Mouse (Mus musculus) heart, postnatal 0 days (tissue): ENCODE data around the gene Gm17409. TPM values are rescaled to one million over a fixed set of nuclear protein-coding genes. Genes with fewer than 3 reads are reported as not detected.

Experiments
- ATAC-seq: fragments of 200-750 bp; cut with Nextera tagmentation; 2 replicates; pipeline ENCODE4 v1.8.0; 2017; ENCODE audit warnings: low read depth, moderate number of reproducible peaks, moderate library complexity; ENCODE audit not compliant: insufficient read depth
- DNase-seq: peaks from one replicate; pipeline ENCODE4 v3.0.0-alpha.2; 2016; ENCODE audit warnings: low spot score
- H3K27ac ChIP-seq: fragments of 300-500 bp; sonication (generic); 2 replicates; pipeline ENCODE4 v1.5.1; 2014; ENCODE audit warnings: low read depth, mild to moderate bottlenecking
- H3K27me3 ChIP-seq: fragments of 300-500 bp; sonication (generic); 2 replicates; pipeline ENCODE4 v1.6.1; 2014; ENCODE audit warnings: low read length, mixed read lengths; ENCODE audit not compliant: control insufficient read depth, insufficient read depth
- H3K36me3 ChIP-seq: fragments of 300-500 bp; sonication (generic); replicated peaks from 2 replicates; pipeline ENCODE4 v1.6.1; 2014; ENCODE audit warnings: low read length, mixed read lengths; ENCODE audit not compliant: control insufficient read depth, insufficient read depth
- H3K4me1 ChIP-seq: fragments of 300-500 bp; sonication (generic); 2 replicates; pipeline ENCODE4 v1.6.1; 2014; ENCODE audit warnings: antibody characterized with exemption; ENCODE audit not compliant: control insufficient read depth, insufficient read depth
- H3K4me2 ChIP-seq: fragments of 300-500 bp; sonication (generic); 2 replicates; pipeline ENCODE4 v1.6.1; 2014; ENCODE audit warnings: low read depth, mild to moderate bottlenecking, low read length, moderate library complexity
- H3K4me3 ChIP-seq: fragments of 300-500 bp; sonication (generic); 2 replicates; pipeline ENCODE4 v1.5.1; 2014; ENCODE audit warnings: low read depth, low read length
- H3K9ac ChIP-seq: fragments of 300-500 bp; sonication (generic); replicated peaks from 2 replicates; pipeline ENCODE4 v1.6.1; 2014; ENCODE audit warnings: low read depth, low read length, mixed read lengths
- H3K9me3 ChIP-seq: fragments of 300-500 bp; sonication (generic); replicated peaks from 2 replicates; pipeline ENCODE4 v1.6.1; 2016; ENCODE audit warnings: low read length; ENCODE audit not compliant: control insufficient read depth
- CTCF ChIP-seq: IDR thresholded peaks from 2 replicates; pipeline ENCODE4 v1.5.1; 2016; ENCODE audit warnings: antibody characterized with exemption, control low read depth, low read depth
- EP300 ChIP-seq: IDR thresholded peaks from 2 replicates; pipeline ENCODE4 v1.6.1; 2016; ENCODE audit warnings: antibody characterized with exemption, low read depth
- WGBS: fragments of 180-500 bp; shearing (Covaris S2); extraction: QIAGEN DNeasy Blood & Tissue Kit; methylation state at CpG from one replicate; pipeline ENCODE4 v1.1.7; 2014; 5-methylcytosine and 5-hydroxymethylcytosine counted together
- polyA plus RNA-seq: library from polyadenylated mRNA; unstranded; fragments of >200 nt; fragmentation: Nextera tagmentation; extraction: Ambion mirVana; gene quantifications from 2 replicates; pipeline ENCODE4 v1.2.1, GENCODE M21; 2015
- total RNA-seq: library from RNA; depleted of rRNA; stranded (reverse); fragments of >200 nt; gene quantifications from 2 replicates; pipeline ENCODE4 v1.2.3, GENCODE M21; 2014; ENCODE audit warnings: low replicate concordance; rRNA removed

Gene Gm17409
- total RNA-seq (not detected in 2 replicates), polyA plus RNA-seq (not detected in 2 replicates)

GRCm38 (mm10) chr2:58469816-58470215 is at the start of gene Gm17409:
TSS of gene Gm17409 (plus strand) at chr2:58470116.
- 78% methylated on average over 7 of the region's 7 CpGs for WGBS
- Histone ChIP-seq H3K27me3 (no peaks in the 10 kb centered on the region), H3K27ac (no peak within 1 kb of the TSS; the same call in 1 of the 2 replicates), H3K9me3 (0 out of 2 replicates have a peak, but pooled peaks cover 3% of the 10 kb centered on the region), H3K9ac (no peak within 1 kb of the TSS), H3K4me1 (no peaks in the 10 kb centered on the region), H3K36me3 (peaks cover 71% of the 10 kb centered on the region), H3K4me3 (no peak within 1 kb of the TSS), H3K4me2 (no peak within 1 kb of the TSS)
- no peak for ATAC-seq
- TF ChIP-seq EP300, result no peak
- no peak for TF ChIP-seq CTCF
- DNase-seq, result no peak

DNA sequence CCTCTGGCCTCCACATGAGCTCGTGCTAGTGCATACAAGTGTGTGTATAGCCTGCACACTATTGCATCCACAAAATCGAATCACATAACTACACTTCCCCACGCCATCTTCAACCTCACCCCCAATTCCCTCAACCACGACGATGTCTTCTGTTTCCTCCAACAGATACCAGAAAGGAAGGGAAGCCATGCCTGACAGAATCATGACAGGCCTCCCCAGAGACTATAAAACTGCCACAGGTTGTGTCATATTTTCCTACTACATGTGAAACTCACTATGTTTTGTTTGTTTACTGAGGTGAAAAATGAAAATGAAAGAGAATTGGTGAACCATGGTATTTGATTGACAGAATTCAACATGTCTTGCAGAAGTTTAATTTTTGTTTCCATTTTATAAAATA is 46.6 kb upstream of the Gm17409 start:
- Histone ChIP-seq H3K9ac (no peak overlapping the region), H3K4me2 (no peak overlapping the region), H3K4me1 (no peaks in the 10 kb centered on the region), H3K4me3 (no peak overlapping the region), H3K27ac (no peak overlapping the region), H3K9me3 (no peaks in the 10 kb centered on the region), H3K27me3 (no peaks in the 10 kb centered on the region), H3K36me3 (no peaks in the 10 kb centered on the region)
- ATAC-seq (no peak), DNase-seq (no peak)
- no peak for TF ChIP-seq CTCF
- no peak for TF ChIP-seq EP300
- 60% methylated on average over 5 of the region's 5 CpGs for WGBS

DNA sequence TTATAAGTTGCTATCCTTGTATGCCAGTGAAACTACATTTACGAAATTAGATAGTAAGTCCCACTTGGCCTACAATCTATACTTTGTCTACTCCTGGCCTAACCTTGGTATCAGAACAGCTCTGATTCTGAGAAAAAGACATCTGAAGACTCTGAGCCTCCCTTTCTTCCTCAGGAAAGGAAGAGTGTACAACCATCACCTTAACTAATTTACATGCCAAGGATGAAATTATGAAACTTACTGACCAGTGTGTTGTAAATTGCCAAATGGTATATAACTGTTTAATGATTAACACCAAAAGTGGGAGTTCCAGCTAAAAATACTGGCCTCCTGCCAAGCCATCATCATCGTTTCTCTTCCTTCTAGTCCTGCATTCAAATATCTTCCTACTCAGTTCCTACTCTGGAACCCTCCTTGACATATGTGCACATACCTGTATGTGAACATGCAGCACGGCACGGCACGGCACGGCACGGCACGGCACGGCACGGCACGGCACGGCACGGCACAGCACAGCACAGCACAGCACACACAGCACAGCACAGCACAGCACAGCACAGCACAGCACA is 44.4 kb upstream of the Gm17409 start:
- no peak for ATAC-seq
- WGBS, result 86% methylated on average over 13 of the region's 13 CpGs

DNA sequence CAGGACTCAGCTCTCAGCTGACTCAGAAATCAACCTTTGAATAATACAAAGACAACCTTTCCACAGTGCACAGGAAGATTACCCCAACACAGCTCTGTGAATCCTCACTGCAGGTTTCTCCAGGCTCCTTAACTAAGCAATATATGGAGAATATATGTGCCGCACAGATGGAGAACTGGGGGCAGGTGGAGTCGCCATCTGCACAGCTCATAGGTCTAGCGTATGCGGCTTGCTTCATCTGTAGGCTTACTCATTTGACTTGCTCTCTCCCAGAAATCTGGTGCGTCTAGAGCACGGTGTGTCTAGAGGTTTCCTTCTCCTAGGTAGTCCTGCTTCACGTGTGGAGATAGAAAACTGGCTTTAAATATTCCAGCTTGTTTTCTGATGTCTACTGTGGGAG is 37.7 kb upstream of the Gm17409 start:
- Histone ChIP-seq H3K36me3 (0 out of 2 replicates have a peak, but pooled peaks cover 9% of the 10 kb centered on the region), H3K27me3 (no peaks in the 10 kb centered on the region), H3K27ac (no peak overlapping the region), H3K4me3 (no peak overlapping the region), H3K4me1 (no peaks in the 10 kb centered on the region), H3K9me3 (no peaks in the 10 kb centered on the region), H3K4me2 (no peak overlapping the region), H3K9ac (no peak overlapping the region)
- DNase-seq (no peak), ATAC-seq (no peak)
- TF ChIP-seq CTCF (no peak), EP300 (no peak)
- WGBS, result 96% methylated on average over 7 of the region's 7 CpGs

More for the DNA sequence above, 44.4 kb upstream of the Gm17409 start:
- Histone ChIP-seq H3K4me3 (no peak overlapping the region), H3K9me3 (no peaks in the 10 kb centered on the region), H3K9ac (no peak overlapping the region), H3K4me1 (no peaks in the 10 kb centered on the region), H3K27me3 (no peaks in the 10 kb centered on the region), H3K4me2 (no peak overlapping the region), H3K36me3 (no peaks in the 10 kb centered on the region), H3K27ac (no peak overlapping the region)
- no peak for TF ChIP-seq CTCF
- TF ChIP-seq EP300, result no peak
- no peak for DNase-seq

DNA sequence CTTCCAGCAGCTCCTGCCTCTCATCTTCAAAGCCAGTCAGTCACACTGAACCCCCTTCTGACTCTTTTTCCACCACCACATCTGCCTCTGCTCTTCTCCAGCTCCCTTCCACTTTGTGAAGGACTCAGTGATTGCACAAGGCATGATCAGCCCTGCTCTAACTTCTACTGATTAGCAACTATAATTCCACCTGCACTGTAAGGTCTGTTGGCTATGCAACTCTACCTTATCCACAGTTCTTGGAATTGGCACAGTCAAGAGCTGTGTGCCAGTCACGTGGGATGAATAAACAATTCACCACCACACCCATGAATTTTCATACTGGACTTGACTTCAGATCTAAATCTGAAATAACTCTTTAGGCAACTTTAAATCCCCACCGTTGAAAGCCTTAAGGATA is 36.6 kb upstream of the Gm17409 start:
- H3K9me3 ChIP-seq, result no peaks in the 10 kb centered on the region
- H3K27me3 ChIP-seq, result no peaks in the 10 kb centered on the region
- no peak overlapping the region for H3K27ac ChIP-seq
- no peak overlapping the region for H3K4me2 ChIP-seq
- no peak for DNase-seq
- TF ChIP-seq CTCF (no peak), EP300 (no peak)
- H3K4me3 ChIP-seq, result no peak overlapping the region
- 75% methylated on average over 2 of the region's 2 CpGs for WGBS
- ATAC-seq, result no peak
- H3K36me3 ChIP-seq, result 0 out of 2 replicates have a peak, but pooled peaks cover 9% of the 10 kb centered on the region
- no peaks in the 10 kb centered on the region for H3K4me1 ChIP-seq
- no peak overlapping the region for H3K9ac ChIP-seq

DNA sequence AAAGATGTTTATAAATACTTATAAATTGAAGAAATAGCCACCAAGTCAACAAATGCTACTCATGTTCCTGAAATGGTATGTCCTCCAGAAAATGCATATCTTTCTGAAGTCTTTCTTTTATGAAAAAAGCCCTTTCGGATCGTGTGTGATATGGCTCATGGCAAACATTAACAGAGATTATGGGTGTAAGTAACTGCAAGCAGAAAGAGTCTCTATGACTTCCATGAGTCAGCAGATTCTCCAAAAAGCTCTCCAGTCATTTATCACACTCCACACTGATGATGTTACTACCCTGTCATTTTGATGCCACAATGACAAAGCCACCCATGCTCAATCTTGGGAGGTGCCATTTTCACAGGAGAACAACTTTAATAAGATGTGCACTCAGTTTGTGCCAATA is 35.5 kb upstream of the Gm17409 start:
- Histone ChIP-seq H3K4me3 (no peak overlapping the region), H3K27ac (no peak overlapping the region), H3K4me1 (no peaks in the 10 kb centered on the region), H3K9me3 (no peaks in the 10 kb centered on the region), H3K36me3 (peaks cover 16% of the 10 kb centered on the region; the same call in 1 of the 2 replicates), H3K4me2 (no peak overlapping the region), H3K27me3 (no peaks in the 10 kb centered on the region), H3K9ac (no peak overlapping the region)
- 87% methylated on average over 2 of the region's 2 CpGs for WGBS
- DNase-seq (no peak), ATAC-seq (no peak)
- TF ChIP-seq CTCF, result no peak
- no peak for TF ChIP-seq EP300
